Mouse (Mus musculus) lung, adult 2 months (tissue): ENCODE results near the gene Kdm4b.

Source experiments
- CTCF ChIP-seq: fragments of 200-500 bp; IDR thresholded peaks from 2 replicates; pipeline ENCODE4 v1.5.1; 2011; ENCODE audit warnings: mild to moderate bottlenecking, low read length, control low read depth; ENCODE audit not compliant: insufficient read depth
- POLR2A ChIP-seq: fragments of 200-500 bp; IDR thresholded peaks from 2 replicates; pipeline ENCODE4 v1.6.1; 2011; ENCODE audit warnings: low read depth, mild to moderate bottlenecking, control low read depth, low read length, borderline replicate concordance; ENCODE audit errors: extremely low read depth

GRCm38 (mm10) chr17:56300186-56300585, 25.7 kb upstream of the Kdm4b start, which contains the start of gene Arrdc5:
- no peak for TF ChIP-seq POLR2A
- no peak for TF ChIP-seq CTCF
